Mouse (Mus musculus) 3134 (cell line): Measurements from ENCODE around the gene Rab8a.
A peak's percentile ranks its signal among the peaks of the same experiment; 100 is the strongest.

Experiments used
- DNase-seq: peaks from one replicate; pipeline ENCODE4 v3.0.0-alpha.2; 2011; ENCODE audit warnings: low spot score; ENCODE audit not compliant: insufficient read length; ENCODE audit errors: extremely low read depth

Rab8a gene

DNA sequence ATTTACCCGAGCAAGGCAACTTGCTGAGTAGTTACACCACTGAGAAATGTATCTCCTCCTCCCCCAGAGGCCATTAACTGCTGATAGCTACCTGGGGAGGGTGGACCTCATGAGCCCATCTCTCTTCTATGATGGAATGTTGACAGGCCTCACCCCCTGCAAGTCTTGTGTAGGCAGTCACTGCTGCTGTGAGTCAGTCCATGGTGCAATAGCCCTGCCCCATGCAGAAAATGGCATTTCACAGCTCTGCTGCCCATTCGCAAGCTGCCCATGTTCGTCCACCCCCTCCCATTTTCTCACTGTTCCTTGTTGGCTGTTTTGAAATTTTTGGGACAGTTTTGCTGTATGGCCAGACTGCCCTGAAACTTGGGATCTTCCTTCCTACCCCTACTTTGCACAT, 15.5 kb upstream of the Rab8a start:
- no peak for DNase-seq

DNA sequence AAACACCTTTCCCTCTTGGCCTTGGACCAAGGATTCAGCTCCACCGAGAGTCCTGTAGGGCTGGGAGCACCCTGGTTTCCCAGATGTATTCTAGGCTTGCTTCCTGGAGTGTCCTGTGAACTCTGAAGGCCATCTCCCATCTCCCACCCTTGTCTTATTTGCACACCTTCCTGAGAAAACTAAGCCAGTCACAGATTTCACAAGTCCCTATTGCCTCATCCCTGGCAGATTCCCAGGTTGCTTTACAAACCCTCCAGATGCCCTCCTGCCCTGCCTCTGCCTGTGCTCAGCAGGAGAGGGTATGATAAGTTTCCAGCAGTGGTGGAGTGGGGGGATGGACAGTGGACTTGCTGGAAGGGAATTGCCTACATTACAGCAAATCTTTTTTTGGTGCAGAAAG, 14.9 kb upstream of the Rab8a start:
- DNase-seq = no peak

DNA sequence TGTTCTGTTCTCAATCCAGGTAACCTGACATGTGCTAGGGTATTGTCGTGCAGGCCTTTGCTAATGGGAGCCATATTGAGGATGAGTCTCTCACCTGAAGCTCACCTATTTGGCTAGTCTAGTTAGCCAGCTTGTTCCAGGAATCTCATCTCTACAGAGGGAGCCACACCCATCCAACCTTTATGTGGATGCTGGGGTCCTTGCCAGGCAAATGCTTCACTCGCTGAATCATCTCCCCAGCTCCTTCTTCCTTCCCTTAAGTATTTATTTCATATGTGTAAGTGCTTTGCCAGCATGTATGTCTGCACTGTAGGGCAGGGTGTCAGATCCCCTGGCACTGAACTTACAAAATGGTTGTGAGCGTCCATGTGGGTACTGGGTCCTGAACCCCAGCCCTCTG, 14.4 kb upstream of the Rab8a start:
- peak; percentile 23 for DNase-seq

DNA sequence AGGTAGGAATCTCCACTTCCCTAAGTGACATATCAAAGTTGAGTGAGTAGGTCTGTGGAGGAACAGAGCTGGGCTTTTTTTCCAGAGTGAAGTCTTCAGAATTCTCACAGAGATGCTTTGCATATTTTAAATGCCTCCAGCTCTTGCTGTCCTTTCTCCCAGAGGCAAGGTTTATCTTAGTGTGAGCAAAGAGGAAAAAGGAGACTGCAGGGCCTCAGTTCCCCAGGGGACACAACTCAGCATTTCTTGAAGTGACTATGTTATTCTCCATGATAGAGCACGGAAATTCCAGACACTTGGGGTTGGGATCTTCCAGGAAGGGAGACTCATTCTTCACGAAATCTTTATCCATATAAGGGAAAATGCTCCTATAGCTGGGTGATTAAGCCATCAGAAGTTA, 13.7 kb upstream of the Rab8a start:
- DNase-seq = no peak

DNA sequence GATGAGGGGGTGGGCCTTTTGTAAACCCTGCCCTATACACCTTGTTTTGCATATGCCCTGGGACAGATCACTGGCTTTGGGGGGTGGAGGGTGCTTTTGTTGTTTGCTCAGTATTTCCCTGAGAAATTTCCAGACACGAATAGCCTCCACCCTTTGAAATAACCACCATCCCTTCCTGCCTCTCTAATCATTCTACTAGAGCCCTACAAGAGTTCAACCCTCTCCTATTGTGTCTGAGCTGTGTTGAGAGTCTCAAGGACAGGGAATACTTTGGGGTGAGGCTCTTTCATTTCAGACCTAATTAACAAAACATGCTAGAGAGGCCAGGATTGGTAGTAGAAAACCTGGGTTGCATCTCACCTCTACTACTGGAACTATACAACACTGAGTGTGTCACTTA, 11.9 kb upstream of the Rab8a start:
- DNase-seq = no peak

DNA sequence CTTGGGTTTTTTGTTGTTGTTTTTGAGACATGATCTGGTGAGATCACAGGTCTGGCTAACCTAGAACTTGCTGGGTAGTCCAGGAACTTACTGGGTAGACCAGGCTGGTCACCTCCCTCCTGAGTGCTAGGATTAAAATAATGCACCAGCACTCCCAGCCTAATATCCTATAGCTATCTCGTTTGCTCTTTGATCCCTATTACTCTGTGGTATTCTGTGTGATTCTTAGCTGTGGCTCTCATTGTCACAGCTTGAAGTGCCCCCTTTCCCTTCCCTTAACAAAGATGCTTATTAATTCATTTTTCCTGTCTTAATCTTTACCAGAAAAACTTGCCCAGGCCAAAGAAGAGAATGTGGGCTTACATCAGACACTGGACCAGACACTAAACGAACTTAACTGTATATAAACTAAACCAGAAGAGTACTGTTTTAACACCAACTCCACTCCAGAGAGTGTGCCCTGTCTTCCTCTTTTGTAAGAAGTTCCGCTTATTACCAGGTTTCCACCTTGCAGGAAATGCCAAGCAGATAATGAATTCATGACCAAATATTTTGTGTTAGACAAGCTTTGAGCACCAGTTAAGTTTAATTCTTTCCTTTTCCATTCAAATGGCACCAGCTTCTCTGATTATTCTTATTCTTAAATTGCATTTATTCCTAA, 9.5 kb upstream of the Rab8a start:
- DNase-seq = no peak

DNA sequence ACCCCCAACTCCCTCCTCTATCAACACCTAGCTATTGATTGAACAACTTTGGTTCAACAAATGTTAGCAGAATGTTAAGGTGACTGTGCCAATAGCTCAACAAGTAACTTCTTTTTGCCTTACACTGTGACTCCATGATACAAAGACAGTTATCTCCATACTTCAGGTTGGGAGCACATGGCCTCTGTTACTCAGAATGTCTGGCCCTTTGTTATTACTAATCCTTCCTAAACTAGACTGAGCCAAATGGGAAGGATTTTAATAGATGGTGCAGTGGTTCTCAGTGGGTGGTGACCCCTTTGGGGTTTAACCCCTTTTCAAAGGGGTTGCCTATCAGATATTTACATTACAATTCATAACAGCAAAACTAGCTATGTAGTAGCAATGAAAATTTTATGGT, 7.6 kb upstream of the Rab8a start:
- DNase-seq = no peak

DNA sequence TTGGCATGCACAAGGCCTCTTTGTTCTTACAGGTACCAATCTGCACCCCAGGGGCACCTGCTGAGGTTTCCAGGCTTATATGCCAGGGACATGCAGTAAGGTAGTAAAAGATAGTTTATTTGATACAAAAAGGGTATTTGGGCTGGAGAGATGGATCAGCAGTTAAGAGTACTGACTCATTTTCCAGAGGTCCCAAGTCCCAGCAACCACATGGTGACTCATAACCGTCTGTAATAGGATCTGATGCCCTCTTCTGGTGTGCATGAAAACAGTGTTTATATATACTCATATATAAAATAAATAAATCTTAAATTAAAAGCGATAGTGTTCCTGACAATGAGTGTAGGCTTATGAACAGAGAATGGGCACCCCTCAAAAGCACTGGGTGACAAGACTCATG, 2.9 kb upstream of the Rab8a start:
- DNase-seq = peak; percentile 71

DNA sequence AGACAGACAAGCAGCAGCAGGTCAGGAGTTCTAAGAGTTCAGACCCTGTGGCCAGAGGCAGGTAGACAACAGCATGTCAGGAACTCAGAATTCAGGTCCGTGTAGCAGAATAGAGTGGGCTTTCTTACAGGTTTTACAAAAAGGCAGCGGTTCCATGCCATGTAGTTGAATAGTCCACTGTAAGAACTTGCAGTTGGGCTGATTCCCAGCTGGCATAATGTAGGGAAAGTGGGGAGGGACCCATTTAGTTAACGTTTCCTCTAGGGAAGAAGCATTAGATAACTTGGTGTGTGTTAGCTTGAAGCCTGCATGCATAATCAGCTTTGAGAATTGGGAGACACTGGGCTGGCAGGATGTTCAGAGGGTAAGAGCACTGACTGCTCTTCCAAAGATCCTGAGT, 2.3 kb upstream of the Rab8a start:
- DNase-seq = no peak

DNA sequence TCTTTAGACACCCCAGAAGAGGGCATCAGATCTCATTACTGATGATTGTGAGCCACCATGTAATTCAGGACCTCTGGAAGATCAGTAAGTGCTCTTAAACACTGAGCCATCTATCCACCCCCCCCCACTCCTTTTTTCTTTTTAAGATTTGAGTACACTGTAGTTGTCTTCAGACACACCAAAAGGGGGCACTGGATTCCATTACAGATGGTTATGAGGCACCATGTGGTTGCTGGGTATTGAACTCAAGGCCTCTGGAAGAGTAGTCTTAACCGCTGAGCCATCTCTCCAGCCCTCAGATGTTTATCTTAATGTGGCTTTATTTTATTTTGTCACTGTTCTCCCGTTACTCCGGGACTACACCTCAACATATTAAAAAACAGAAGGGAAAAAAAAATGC, 993 bp upstream of the Rab8a start:
- DNase-seq = peak; percentile 28

DNA sequence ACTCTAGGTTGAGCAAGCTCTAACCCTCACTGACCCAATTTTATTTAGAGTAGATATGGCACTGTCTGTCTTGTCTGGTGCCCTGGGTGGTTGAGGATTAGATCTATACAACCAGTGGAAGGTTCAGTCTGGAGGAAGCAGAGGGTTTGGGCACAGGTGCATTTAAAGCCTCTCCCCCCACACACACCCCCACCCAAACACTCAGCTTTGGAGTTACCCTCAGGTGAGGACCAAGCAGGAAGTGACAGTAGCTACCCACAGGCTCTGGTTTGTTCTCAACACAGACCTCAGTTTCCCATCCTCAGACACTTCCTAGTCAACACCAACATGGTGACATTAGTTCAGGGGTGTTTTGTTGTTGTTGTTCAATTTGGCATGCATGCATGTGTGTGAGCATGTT, 1.8 kb downstream of the Rab8a start:
- no peak for DNase-seq

DNA sequence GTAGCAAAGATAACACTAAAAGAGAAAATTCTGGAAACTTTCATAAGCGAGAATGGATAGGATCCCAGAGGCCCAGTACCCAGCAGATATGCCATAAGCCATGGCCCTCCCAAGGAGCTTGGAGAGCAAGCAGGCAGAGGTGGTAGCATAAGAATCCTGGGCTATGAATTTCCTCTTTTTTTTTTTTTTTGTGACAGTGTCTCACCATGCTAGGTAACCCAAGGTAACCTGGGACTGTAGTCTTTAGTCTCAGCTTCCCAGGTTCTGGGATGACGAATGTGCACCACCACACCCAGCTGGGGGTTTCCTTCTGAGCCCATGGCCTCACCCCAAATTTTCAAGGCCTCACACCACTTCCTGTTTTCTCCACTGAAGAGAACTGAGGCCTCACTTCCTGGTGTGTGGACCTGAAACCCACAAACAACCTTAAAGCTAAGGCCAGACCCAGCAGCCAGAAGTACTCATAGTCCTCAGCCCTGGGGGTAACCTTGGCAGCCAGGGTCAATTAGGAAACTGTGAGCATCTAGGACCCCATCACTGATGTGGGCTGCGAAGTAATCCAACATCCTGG, 8.2 kb downstream of the Rab8a start:
- DNase-seq = no peak

DNA sequence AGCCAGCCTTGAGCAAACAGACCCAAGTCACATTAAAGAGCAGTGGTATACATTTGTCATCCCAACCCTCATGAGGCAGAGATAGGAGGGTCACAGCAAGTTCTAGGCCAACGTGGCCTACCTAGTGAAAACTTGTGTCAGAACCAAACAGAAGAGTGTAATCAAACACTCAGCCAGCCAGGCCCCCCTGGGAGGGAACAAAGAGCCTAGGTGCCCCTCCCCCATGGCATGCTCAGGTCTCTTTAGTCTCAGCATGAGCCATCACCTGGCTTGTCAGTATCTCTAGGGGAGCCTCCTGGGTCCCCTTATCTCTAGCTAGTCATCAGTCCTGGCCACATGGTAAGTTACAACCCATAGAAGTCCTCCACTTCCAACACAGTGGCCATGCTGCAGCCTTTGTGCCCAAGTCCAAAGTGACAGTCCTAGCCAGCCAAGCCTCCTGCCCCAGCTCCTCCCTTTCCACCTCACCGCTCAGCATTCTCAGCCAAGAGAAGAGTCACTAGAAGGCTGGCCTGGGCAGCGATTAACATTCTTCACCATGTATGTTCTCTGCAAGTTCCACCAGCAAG, 8.8 kb downstream of the Rab8a start:
- no peak for DNase-seq

DNA sequence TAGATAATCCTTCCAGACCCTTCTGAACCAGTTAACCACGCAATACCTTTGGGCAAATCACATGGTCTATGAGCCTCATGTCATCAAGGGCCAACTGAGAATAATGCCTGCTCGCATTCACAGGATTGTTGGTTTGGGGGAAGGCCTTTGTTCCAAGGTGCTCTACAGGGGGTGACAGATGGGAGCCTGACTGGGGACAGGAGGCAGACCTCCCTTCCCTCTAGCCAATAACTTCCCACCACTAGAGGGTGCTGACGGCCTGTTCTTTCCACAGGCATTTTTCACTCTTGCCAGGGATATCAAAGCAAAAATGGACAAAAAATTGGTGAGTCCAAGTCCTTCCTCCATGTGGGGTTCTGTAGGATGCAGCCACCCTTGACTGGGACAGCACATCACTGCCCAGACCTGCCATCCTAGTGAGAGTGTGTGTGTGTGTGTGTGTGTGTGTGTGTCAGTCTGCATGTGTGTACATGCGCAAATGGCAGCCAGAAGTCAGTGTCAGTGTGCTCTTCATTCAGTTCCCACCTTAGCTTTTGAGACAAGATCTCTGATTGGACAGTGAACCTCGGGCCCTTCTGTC, 16.4 kb downstream of the Rab8a start:
- no peak for DNase-seq

DNA sequence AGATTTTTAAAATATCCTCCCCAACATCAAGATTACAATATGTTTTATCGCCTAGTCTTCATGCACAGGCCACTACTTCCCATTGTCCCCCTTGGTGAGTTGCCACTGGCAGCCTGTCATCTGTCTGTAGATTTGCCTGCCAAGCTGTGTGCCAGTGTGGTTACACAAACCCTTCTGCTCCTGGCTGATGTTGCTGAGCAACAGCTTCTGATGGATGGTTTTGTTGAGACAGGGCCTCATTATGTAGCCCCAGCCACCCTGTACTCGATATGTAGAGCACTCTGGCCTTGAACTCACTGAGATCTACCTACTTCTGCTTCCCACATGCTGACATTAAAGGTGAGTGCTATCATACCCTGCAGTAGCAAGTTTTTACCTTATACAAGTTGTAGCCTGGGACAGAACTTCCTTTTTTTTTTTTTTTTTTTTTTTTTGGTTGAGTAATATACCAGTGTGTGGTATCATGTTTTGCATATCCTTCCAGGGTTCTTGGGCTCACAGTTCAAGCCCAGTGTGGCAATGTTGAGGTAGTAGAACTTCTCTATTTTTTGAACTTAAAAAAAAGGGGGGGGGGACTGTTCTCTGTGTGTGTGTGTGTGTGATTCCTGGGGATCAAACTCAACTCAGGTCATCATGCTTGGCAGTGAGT, 22.7 kb downstream of the Rab8a start:
- DNase-seq = no peak

DNA sequence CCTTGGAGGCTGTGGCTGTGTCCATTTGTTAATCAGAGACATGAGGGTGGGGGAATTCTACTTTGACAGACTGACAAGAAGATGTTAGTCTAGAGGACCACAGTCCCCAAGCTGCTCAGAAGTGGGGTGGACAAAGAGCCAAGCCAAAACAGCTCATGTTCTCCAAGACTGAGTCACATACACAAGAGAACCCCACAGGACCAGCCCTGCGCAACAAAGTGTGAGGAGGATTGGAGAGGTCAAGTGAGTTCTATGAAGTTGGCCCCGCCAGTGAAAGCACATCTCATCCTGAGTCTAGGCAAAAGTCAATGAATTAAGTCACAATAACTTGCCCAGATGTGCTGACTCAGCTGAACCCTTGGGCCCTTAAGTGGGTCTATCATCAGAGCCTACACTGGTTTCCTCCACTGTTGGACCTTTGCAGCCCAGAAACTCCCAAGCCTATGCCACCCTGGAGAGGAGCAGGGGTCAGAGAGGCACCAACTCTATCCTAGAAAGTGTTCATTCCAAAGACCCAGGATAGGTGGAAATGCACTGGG, 26.9 kb downstream of the Rab8a start:
- no peak for DNase-seq

DNA sequence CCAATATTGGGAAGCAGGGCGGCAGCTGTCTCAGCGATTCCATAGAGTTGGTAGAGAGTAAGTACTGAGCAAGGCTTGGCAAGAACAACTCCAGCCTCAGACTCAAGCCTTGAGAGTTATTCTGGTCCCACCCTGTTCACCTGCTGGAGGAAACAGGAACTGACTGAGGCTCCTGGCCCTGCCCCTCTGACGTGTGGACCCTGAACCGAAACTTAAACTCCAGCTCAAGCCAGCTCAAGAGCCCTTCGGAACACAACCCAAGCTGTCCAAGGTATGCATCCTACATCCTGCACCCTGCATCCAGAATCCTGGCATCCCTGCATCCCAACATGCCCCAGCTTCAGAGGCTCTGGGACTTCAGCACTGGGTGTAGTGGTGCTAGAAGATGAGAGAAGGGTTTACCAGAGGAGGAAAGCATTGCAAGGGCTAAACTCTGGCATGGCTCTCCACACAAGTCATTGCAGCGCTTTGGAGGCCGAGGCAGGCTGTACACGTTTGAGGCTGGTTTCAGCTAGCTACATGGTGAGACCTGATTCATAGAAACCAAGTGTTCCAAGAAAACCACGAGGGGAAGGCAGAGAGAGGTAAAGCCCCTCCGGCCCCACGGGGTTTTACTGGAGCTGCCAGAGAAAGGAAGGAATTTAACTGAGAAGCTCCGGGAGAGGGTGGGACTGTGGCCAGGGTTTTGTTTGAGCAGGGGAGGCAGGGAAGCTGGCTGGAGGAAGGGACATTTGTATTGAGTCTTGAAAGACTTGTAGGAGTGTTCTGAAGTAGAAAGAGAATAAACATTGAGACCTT, 28.6 kb downstream of the Rab8a start, which contains the start of gene Hsh2d:
TSS of gene Hsh2d (plus strand) at position 222 of the 798 bp plus-strand sequence.
- no peak for DNase-seq

DNA sequence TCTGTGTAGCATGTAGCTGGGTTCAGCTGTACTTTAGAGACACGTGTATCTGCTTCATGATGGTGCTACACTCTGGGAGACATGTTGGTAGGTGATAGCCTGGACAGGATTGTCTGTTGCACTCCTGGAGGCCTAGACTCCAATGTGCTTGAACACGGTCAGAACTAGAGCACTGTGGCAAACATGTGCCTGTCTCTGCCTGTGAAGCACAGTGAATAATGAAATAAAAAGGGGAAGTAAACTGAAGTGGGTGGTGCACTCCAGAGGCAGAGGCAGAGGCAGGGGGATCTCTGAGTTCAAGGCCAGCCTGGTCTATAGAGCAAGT, 29.2 kb downstream of the Rab8a start:
- DNase-seq = no peak

DNA sequence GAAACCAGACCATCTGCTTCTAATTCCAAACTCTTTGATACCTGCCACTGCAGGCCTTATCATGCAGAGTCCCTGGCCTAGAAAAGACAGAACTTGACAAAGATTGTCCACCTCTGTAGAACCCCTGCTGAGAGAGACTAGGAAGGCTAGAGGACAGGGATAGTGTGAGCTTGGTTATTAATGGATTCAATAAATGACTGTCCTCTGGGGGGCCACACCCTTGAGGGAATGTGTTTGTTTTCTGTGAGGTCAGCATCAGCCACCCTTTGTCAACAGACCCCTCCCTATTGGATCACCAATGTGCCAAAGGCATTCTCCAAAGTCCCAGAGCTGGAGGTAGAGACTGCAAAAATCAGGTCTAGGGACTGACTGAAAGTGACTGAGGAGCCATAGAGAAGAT, 31.1 kb downstream of the Rab8a start:
- no peak for DNase-seq

DNA sequence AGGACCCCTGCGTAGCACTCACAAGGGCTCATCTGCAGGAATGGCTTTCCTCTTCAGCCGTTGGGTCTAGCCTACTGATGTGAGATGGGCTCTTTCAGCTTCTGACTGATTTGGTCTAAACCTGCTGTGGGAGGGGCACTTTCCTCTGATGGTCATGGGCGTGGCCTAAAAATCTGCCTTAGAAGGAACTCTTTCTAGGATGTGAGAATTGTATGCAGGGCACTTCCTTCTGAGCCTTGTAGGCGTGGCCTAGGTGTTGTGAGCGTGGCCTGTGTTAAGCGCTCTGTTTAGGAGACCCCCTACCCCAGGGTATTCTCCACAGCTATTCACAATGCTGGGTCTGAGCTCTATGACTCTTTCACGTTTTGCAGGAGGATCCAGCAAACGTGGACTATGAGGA, 37.0 kb downstream of the Rab8a start:
- DNase-seq = no peak

DNA sequence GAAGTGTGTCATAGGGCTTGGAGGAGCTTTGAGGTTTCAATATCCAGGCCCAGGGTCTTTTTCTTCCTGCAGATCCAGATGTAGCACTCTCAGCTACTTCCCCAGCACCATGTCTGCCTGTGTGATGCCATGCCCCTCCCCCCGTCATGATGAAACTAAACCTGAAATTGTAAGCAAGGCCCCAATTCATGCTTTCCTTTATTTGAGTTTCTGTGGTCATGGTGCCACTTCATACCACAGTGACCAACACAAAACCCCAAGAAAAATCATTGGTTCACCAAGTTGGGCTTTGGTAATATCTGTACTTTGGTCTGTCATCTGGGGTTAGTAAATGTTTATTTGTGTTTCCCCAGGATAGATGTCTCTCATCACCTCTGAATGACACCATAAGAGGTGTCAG, 47.6 kb downstream of the Rab8a start:
- no peak for DNase-seq
